Mouse (Mus musculus): ENCODE results near the gene Pip4p1.
"Not testable (repeated sequence)": the region's sequence is repeated elsewhere in the genome, so short reads cannot be mapped to it uniquely, and the experiment has no call there.

Gene Pip4p1

GRCm38 (mm10) chr14:50930754-50931492 lies at the start of gene Pip4p1, which contains the start of gene Pnp:
Gene Pip4p1, minus strand, starts transcription at chr14:50930856.
Gene Pnp, plus strand, starts transcription at chr14:50931082.
- DNase-seq (ENCODE audit: low spot score) = peak; percentile 100

GRCm38 (mm10) chr14:50979631-50980030 lies 49.0 kb upstream of the Pip4p1 start:
- no peak for DNase-seq (ENCODE audit: low spot score)

GRCm38 (mm10) chr14:50978451-50978850 lies 47.8 kb upstream of the Pip4p1 start:
- not testable (repeated sequence) for DNase-seq (ENCODE audit: low spot score)

- no peak for DNase-seq (ENCODE audit: low spot score)
Observed at GRCm38 (mm10) chr14:50976674-50977073, 46.0 kb upstream of the Pip4p1 start.

GRCm38 (mm10) chr14:50975001-50975400 lies 44.3 kb upstream of the Pip4p1 start:
- no peak for DNase-seq (ENCODE audit: low spot score)

GRCm38 (mm10) chr14:50973700-50974099 lies 43.0 kb upstream of the Pip4p1 start:
- DNase-seq (ENCODE audit: low spot score) = no peak

GRCm38 (mm10) chr14:50973054-50973453 lies 42.4 kb upstream of the Pip4p1 start:
- not testable (repeated sequence) for DNase-seq (ENCODE audit: low spot score)

GRCm38 (mm10) chr14:50970822-50971221 lies 40.2 kb upstream of the Pip4p1 start:
- DNase-seq (ENCODE audit: low spot score) = no peak

GRCm38 (mm10) chr14:50969558-50970544 lies 39.2 kb upstream of the Pip4p1 start:
- no peak for DNase-seq (ENCODE audit: low spot score)

GRCm38 (mm10) chr14:50969041-50969440 lies 38.4 kb upstream of the Pip4p1 start:
- no peak for DNase-seq (ENCODE audit: low spot score)

GRCm38 (mm10) chr14:50968216-50968980 lies 37.7 kb upstream of the Pip4p1 start:
- no peak for DNase-seq (ENCODE audit: low spot score)

GRCm38 (mm10) chr14:50958289-50958995 lies 27.8 kb upstream of the Pip4p1 start:
- DNase-seq (ENCODE audit: low spot score) = not testable (repeated sequence)

- DNase-seq (ENCODE audit: low spot score) = not testable (repeated sequence)
Observed at GRCm38 (mm10) chr14:50957146-50957545, 26.5 kb upstream of the Pip4p1 start.

GRCm38 (mm10) chr14:50956724-50957123 lies 26.1 kb upstream of the Pip4p1 start:
- DNase-seq (ENCODE audit: low spot score) = not testable (repeated sequence)

GRCm38 (mm10) chr14:50955942-50956508 lies 25.4 kb upstream of the Pip4p1 start, which contains the start of gene Pnp2:
Gene Pnp2, plus strand, starts transcription at chr14:50955992.
- peak; percentile 62 for DNase-seq (ENCODE audit: low spot score)

- DNase-seq (ENCODE audit: low spot score) = no peak
Observed at GRCm38 (mm10) chr14:50955487-50955886, 24.8 kb upstream of the Pip4p1 start.

GRCm38 (mm10) chr14:50945526-50945925 lies 14.9 kb upstream of the Pip4p1 start:
- DNase-seq (ENCODE audit: low spot score) = not testable (repeated sequence)

GRCm38 (mm10) chr14:50945081-50945480 lies 14.4 kb upstream of the Pip4p1 start:
- not testable (repeated sequence) for DNase-seq (ENCODE audit: low spot score)

GRCm38 (mm10) chr14:50944668-50945033 lies 14.0 kb upstream of the Pip4p1 start:
- not testable (repeated sequence) for DNase-seq (ENCODE audit: low spot score)

GRCm38 (mm10) chr14:50943932-50944667 lies 13.4 kb upstream of the Pip4p1 start, which contains the start of gene Gm49342:
Gene Gm49342, plus strand, starts transcription at chr14:50944517.
- DNase-seq (ENCODE audit: low spot score) = peak; percentile 92

Data from testis, postnatal 10 days (tissue).